Mouse (Mus musculus): ENCODE results near the gene Hoxb7.

DNA sequence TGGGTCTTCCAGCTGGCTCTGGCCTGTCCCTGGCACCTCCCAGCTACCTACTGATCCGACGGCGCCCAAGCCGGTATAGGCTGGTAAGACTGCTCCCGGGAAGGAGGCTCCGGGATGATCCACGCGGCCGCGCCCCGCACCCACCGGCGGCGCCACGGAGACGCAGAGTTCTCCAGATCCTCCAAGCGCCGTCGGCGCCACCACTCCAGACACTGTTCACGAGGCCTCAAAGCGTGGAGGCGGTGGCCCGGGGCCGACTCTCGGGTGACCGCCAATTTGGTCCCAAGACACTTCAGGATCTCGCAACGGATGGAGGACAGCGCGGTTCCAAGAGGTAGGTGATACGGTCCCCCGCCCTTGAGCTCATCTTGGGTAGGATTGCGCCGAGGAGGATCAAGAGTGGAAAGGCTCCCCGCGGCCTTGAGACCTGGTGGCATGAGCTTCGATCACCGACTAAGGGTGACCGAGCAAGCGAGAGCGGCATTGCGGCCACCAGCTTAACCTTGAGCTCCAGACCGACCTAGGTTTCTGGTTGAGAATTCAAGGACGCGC, 34.9 kb upstream of the Hoxb7 start:
- TF ChIP-seq CTCF (IDR thresholded peaks at IDR 0.05; ENCODE audit: insufficient read depth, low read length) = no peak
- TF ChIP-seq POLR2A (IDR thresholded peaks at IDR 0.05; ENCODE audit: borderline replicate concordance, extremely low read depth, low read depth, low read length) = no peak

Measured in lung, adult 2 months (tissue).